Mouse (Mus musculus): ENCODE results near the gene Large1.

DNA sequence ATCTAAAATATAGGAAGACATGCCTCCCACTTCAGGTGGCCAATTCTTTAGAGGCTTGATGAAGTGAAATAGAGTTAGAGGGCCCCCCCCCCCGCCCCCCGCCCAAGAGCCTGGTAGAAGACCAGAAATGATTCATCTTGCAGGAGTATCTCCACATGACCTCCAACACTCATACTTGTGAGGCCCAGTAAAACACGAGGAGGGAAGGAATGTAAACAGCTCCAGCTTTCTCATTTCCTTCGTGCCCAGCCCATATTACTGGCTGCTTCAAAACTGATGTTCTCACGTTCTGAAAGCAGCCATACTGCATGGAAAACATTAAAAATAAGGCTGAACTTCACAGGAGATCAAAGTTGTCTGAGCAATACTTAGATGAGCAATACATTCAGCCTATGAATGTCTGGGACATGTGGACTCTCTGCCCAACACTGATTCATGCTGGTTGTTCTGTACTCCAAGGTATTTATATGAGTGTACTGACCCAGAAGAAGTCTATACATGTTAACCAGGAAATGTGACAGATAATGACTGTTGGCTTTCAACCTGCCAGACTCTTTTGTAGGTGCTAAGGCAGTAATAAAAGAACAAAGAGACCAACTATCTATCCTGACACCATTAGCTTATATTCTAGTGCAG lies 229.4 kb downstream of the Large1 start:
- TF ChIP-seq CTCF (IDR thresholded peaks at IDR 0.05; ENCODE audit: borderline replicate concordance, insufficient read depth, low read length) (no peak), POLR2A (IDR thresholded peaks at IDR 0.05; ENCODE audit: low read depth, low read length) (no peak)
